Mouse (Mus musculus) ES-E14 (cell line): Measurements from ENCODE around the gene Macrod2. TPM values are rescaled to one million over a fixed set of nuclear protein-coding genes. Genes with fewer than 3 reads are reported as not detected.

Experiments
- DNase-seq: peaks from one replicate; pipeline ENCODE4 v3.0.0-alpha.2; 2013; ENCODE audit warnings: low read depth, low spot score
- H3K27ac ChIP-seq: 2 replicates; pipeline ENCODE4 v1.5.1; 2012; ENCODE audit warnings: low read depth, mild to moderate bottlenecking, low read length, moderate library complexity, mixed read lengths; ENCODE audit not compliant: poor library complexity, insufficient read depth, severe bottlenecking
- H3K36me3 ChIP-seq: 2 replicates; pipeline ENCODE4 v1.6.1; 2012; ENCODE audit warnings: mild to moderate bottlenecking, low read length, moderate library complexity, mixed read lengths; ENCODE audit not compliant: control insufficient read depth, poor library complexity, insufficient read depth, severe bottlenecking
- H3K4me1 ChIP-seq, 2 experiments: fragments of 150-350 bp in 1 of 2; sonication (generic) in 1 of 2; 2 replicates each; pipeline ENCODE4 v1.6.1; 2012; ENCODE audit warnings: low read length in 2 of 2, mild to moderate bottlenecking in 1 of 2, mixed read lengths in 1 of 2; ENCODE audit not compliant: control insufficient read depth in 2 of 2, insufficient read depth in 2 of 2, poor library complexity in 1 of 2
- H3K4me3 ChIP-seq, 2 experiments: fragments of 150-350 bp in 1 of 2; sonication (generic) in 1 of 2; 2 replicates each; pipeline ENCODE4 v1.5.1; 2012; ENCODE audit warnings: low read length in 2 of 2, low read depth in 1 of 2, mild to moderate bottlenecking in 1 of 2, mixed read lengths in 1 of 2; ENCODE audit not compliant: insufficient read depth in 1 of 2, poor library complexity in 1 of 2, severe bottlenecking in 1 of 2
- H3K9ac ChIP-seq: 2 replicates; pipeline ENCODE4 v1.6.1; 2012; ENCODE audit warnings: low read depth, mild to moderate bottlenecking, low read length, mixed read lengths; ENCODE audit not compliant: poor library complexity, insufficient read depth, severe bottlenecking
- H3K9me3 ChIP-seq: fragments of 150-350 bp; sonication (generic); 2 replicates; pipeline ENCODE4 v1.6.1; 2012; ENCODE audit warnings: low read depth, mild to moderate bottlenecking, low read length; ENCODE audit not compliant: control insufficient read depth, insufficient read depth
- CHD2 ChIP-seq: IDR thresholded peaks from 2 replicates; pipeline ENCODE4 v1.6.1; 2014; ENCODE audit warnings: mild to moderate bottlenecking, low read depth, low read length, inconsistent platforms
- HCFC1 ChIP-seq: IDR thresholded peaks from 2 replicates; pipeline ENCODE4 v1.6.1; 2012; ENCODE audit warnings: low read length, inconsistent platforms, borderline replicate concordance; ENCODE audit not compliant: insufficient read depth
- MAFK ChIP-seq: IDR thresholded peaks from 2 replicates; pipeline ENCODE4 v1.6.1; 2014; ENCODE audit warnings: mild to moderate bottlenecking, low read depth, low read length, inconsistent platforms; ENCODE audit not compliant: insufficient read depth
- ZC3H11A ChIP-seq: IDR thresholded peaks from 2 replicates; pipeline ENCODE4 v1.6.1; 2012; ENCODE audit warnings: low read depth, mild to moderate bottlenecking, inconsistent platforms, low read length, borderline replicate concordance
- ZNF384 ChIP-seq: IDR thresholded peaks from 2 replicates; pipeline ENCODE4 v1.6.1; 2012; ENCODE audit warnings: low read depth, low read length, inconsistent platforms
- in situ Hi-C, 2 experiments: fragments of 600-800 bp; cut with MboI; formaldehyde crosslinking; loops; one replicate each; pipeline ENCODE4 v1.15.1; 2025; ENCODE audit warnings: low sequenced_read_pairs in 2 of 2, inconsistent platforms in 1 of 2; ENCODE audit not compliant: unreplicated experiment in 2 of 2
- total RNA-seq: library from RNA; depleted of rRNA; stranded (reverse); fragments of 300-350 nt; gene quantifications from 2 replicates; pipeline ENCODE4 v1.2.3, GENCODE M21; 2012

Macrod2 gene
- total RNA-seq, 1 experiment, result 12.7 TPM

GRCm38 (mm10) chr2:142407341-142407740 lies 2012.2 kb downstream of the Macrod2 start:
- Histone ChIP-seq H3K27ac (no peak overlapping the region), H3K9ac (no peak overlapping the region), H3K4me3 (no peak overlapping the region), H3K4me1 (0 out of 4 replicates have a peak, but pooled peaks cover 0 to 2% of the 10 kb centered on the region in 2 experiments), H3K36me3 (no peaks in the 10 kb centered on the region), H3K9me3 (no peaks in the 10 kb centered on the region)
- DNase-seq, result no peak
- in situ Hi-C loops, result no loop called here
- no peak for TF ChIP-seq CHD2
- no peak for TF ChIP-seq MAFK
- no peak for TF ChIP-seq HCFC1
- TF ChIP-seq ZC3H11A, result no peak
- TF ChIP-seq ZNF384, result no peak

DNA sequence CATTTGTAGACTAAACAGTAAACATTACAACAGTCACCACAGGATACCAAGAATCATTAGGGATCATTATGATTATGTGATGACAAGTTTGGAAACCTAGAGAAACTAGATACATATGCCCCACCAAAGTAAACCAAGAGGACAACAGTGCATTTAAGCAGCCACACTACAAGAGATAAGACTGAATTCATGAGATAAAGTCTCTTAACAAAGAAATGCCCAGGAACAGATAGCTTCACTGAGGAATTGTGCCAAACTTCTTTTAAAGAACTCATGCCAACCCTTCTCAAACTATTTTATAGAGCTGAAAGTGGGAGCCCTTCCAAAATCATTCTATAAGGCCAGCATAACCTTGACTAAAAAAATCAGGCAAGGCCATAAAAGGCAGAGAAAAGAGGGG lies 2015.0 kb downstream of the Macrod2 start:
- TF ChIP-seq ZNF384 (no peak), HCFC1 (no peak), MAFK (no peak), ZC3H11A (no peak), CHD2 (no peak)

GRCm38 (mm10) chr2:142433126-142433525 lies 2038.0 kb downstream of the Macrod2 start:
- H3K36me3 ChIP-seq, result no peaks in the 10 kb centered on the region
- no peak overlapping the region for H3K27ac ChIP-seq
- H3K9ac ChIP-seq, result no peak overlapping the region
- DNase-seq, result no peak
- H3K9me3 ChIP-seq, result no peaks in the 10 kb centered on the region
- no peak overlapping the region for H3K4me3 ChIP-seq
- H3K4me1 ChIP-seq, result no peaks in the 10 kb centered on the region
- no peak for TF ChIP-seq ZNF384
- TF ChIP-seq ZC3H11A, result no peak
- no peak for TF ChIP-seq HCFC1
- TF ChIP-seq CHD2, result no peak
- no peak for TF ChIP-seq MAFK
- in situ Hi-C loops, result no loop called here

More for the DNA sequence above, 2015.0 kb downstream of the Macrod2 start:
- H3K4me1 ChIP-seq, result no peaks in the 10 kb centered on the region
- in situ Hi-C loops, result no loop called here
- no peak for DNase-seq
- no peak overlapping the region for H3K27ac ChIP-seq
- H3K9ac ChIP-seq, result no peak overlapping the region
- H3K4me3 ChIP-seq, result no peak overlapping the region
- no peaks in the 10 kb centered on the region for H3K36me3 ChIP-seq
- no peaks in the 10 kb centered on the region for H3K9me3 ChIP-seq

DNA sequence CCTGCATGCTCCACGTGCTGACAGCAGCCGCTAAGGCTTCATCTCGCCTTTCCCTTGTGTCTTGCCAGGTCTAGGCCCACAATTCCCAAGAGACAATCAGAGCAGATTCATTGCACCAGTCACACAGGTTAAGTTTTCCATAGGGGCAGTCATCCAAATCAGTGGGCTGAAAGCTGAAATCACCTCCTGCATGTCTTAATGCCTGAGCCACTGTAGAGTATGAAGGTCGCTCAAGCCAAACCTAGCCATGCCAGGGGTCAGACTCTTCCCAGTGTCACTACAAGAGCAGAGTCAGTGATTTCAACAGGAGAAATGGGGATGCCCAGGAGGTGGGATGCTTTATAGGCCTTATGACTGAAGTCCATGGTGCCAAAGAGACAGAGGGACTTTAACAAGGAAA lies 2039.6 kb downstream of the Macrod2 start:
- H3K9me3 ChIP-seq, result no peaks in the 10 kb centered on the region
- TF ChIP-seq ZC3H11A, result no peak
- no peak for TF ChIP-seq HCFC1
- no peak for TF ChIP-seq ZNF384
- H3K9ac ChIP-seq, result no peak overlapping the region
- in situ Hi-C loops, result no loop called here
- no peak overlapping the region for H3K27ac ChIP-seq
- no peaks in the 10 kb centered on the region for H3K36me3 ChIP-seq
- no peak for DNase-seq
- no peaks in the 10 kb centered on the region for H3K4me1 ChIP-seq
- H3K4me3 ChIP-seq, result no peak overlapping the region
